Mouse (Mus musculus) C2C12 (cell line): ENCODE measurements around the gene Adra2b.

ENCODE experiments used
- CTCF ChIP-seq: IDR thresholded peaks from one replicate; pipeline ENCODE4 v1.5.1; 2011; ENCODE audit not compliant: control insufficient read depth, insufficient read depth, insufficient read length
- MAX ChIP-seq: IDR thresholded peaks from one replicate; pipeline ENCODE4 v1.6.1; 2011; ENCODE audit warnings: mild to moderate bottlenecking, control low read depth
- MYOD1 ChIP-seq: IDR thresholded peaks from one replicate; pipeline ENCODE4 v1.6.1; 2011; ENCODE audit warnings: low read depth; ENCODE audit not compliant: control insufficient read depth, insufficient read length

DNA sequence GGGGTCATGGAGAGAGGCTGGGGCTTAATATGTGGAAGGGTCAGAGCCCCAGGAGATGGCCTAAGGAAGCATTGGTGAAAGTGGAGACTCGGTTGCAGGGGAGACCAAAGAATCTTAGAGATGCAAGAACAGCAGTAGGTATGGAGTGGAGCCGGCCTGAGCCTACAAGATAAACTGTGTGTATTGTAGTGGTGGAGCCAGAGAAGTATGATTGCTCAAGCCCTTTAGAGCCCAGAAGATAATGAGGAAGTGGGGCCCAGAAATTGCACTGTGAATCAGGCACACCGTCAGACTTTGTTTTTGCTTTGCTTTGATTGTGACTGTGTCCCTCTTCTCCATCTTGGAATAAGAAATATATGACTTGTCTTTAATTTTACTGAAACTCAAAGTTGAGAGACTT lies 28.3 kb downstream of the Adra2b start:
- no peak for TF ChIP-seq CTCF
- no peak for TF ChIP-seq MYOD1
- TF ChIP-seq MAX: no peak
